Mouse (Mus musculus) heart, adult 2 months (tissue): ENCODE measurements around the gene 4930404N11Rik. TPM values are rescaled to one million over a fixed set of nuclear protein-coding genes. Genes with fewer than 3 reads are reported as not detected.
A peak's percentile ranks its signal among the peaks of the same experiment; 100 is the strongest.

Experiments
- DNase-seq, 2 experiments: peaks; one replicate each; pipeline ENCODE4 v3.0.0; 2021
- H3K27ac ChIP-seq: fragments of 200-600 bp; 2 replicates; pipeline ENCODE4 v1.8.1; 2022
- H3K27me3 ChIP-seq: fragments of 200-500 bp; 2 replicates; pipeline ENCODE4 v1.6.1; 2012; ENCODE audit warnings: mild to moderate bottlenecking, low read length, inconsistent platforms, mixed read lengths; ENCODE audit not compliant: control insufficient read depth, insufficient read depth
- H3K36me3 ChIP-seq: fragments of 200-500 bp; 2 replicates; pipeline ENCODE4 v1.6.1; 2012; ENCODE audit warnings: low read length, inconsistent platforms; ENCODE audit not compliant: control insufficient read depth, insufficient read depth
- H3K4me1 ChIP-seq: fragments of 200-500 bp; 2 replicates; pipeline ENCODE4 v1.6.1; 2011; ENCODE audit warnings: low read length; ENCODE audit not compliant: control insufficient read depth, insufficient read depth
- H3K4me3 ChIP-seq: fragments of 200-600 bp; 2 replicates; pipeline ENCODE4 v1.8.1; 2022
- H3K79me2 ChIP-seq: fragments of 200-500 bp; replicated peaks from 2 replicates; pipeline ENCODE4 v1.6.1; 2012; ENCODE audit warnings: mild to moderate bottlenecking, inconsistent platforms, low read length, moderate library complexity, mixed read lengths; ENCODE audit not compliant: control insufficient read depth, insufficient read depth
- H3K9ac ChIP-seq: fragments of 200-500 bp; 2 replicates; pipeline ENCODE4 v1.6.1; 2012; ENCODE audit warnings: low read depth, mild to moderate bottlenecking, control low read depth, inconsistent platforms, low read length, mixed read lengths
- CTCF ChIP-seq: fragments of 200-600 bp; IDR thresholded peaks from 2 replicates; pipeline ENCODE4 v1.8.1; 2022; ENCODE audit warnings: antibody characterized with exemption, mild to moderate bottlenecking, moderate library complexity
- EP300 ChIP-seq: fragments of 200-500 bp; IDR thresholded peaks from 2 replicates; pipeline ENCODE4 v1.6.1; 2011; ENCODE audit warnings: low read depth, low read length, control low read depth; ENCODE audit not compliant: insufficient read depth
- POLR2A ChIP-seq: fragments of 200-500 bp; IDR thresholded peaks from 2 replicates; pipeline ENCODE4 v1.6.1; 2011; ENCODE audit warnings: mild to moderate bottlenecking, low read depth, low read length, control low read depth; ENCODE audit not compliant: insufficient read depth
- WGBS: fragments of 180-500 bp; shearing (Covaris S2); methylation state at CpG from one replicate; pipeline ENCODE4 v1.1.7; 2018; 5-methylcytosine and 5-hydroxymethylcytosine counted together
- intact Hi-C: fragments of 180-260 bp; cut with DNase I; formaldehyde crosslinking; loops from one replicate; pipeline ENCODE4 v1.15.1; 2025
- polyA plus RNA-seq: library from polyadenylated mRNA; depleted of rRNA; stranded (reverse); fragments of >200 nt; gene quantifications from 2 replicates; pipeline ENCODE4 v1.2.3, GENCODE M21; 2012
- total RNA-seq, 2 experiments: library from RNA; stranded (reverse); gene quantifications; 2 replicates each; pipeline ENCODE4 v1.2.3; 2021

The 4930404N11Rik gene
- total and polyA plus RNA-seq, 3 experiments, result 0.64 to 1.2 (median 1.1) TPM

DNA sequence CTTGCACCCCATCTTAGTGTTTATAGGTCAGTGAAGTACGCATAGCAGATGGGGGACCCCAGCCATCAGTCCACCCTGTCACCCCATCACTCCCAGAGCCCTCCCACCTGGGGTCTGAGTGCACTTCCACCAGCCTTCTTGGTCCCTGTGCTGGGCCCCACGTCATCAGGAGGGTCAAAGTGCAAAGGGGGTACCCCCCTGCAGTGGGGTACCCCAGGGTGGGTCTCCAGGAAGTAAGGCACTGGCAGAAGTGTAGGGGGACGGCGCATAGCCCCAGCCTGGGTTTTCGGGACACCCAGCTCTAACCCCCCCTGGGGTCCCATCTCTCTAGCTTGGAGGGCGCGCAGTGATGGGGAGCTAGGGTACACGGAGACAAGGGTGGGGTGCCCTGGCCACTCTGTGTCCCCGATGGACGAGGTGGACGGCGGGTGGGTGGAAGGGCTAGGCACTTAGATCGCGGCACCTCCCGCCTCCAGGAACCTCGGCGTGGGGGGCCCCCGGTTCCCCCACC is 34.2 kb upstream of the 4930404N11Rik start:
- H3K27ac ChIP-seq, result no peak overlapping the region
- intact Hi-C loops, result no loop called here
- H3K9ac ChIP-seq, result no peak overlapping the region
- peaks cover 13% of the 10 kb centered on the region for H3K4me1 ChIP-seq
- H3K79me2 ChIP-seq, result no peaks in the 10 kb centered on the region
- H3K36me3 ChIP-seq, result no peaks in the 10 kb centered on the region; the same call in 1 of the 2 replicates
- H3K4me3 ChIP-seq, result no peak overlapping the region
- no peaks in the 10 kb centered on the region for H3K27me3 ChIP-seq
- WGBS, result 84% methylated on average over 18 of the region's 18 CpGs
- TF ChIP-seq EP300, result no peak
- TF ChIP-seq CTCF, result no peak
- TF ChIP-seq POLR2A, result no peak
- DNase-seq, result no peak

GRCm38 (mm10) chr10:81399296-81399695 is 33.7 kb upstream of the 4930404N11Rik start:
- 88% methylated on average over 5 of the region's 5 CpGs for WGBS
- H3K9ac ChIP-seq, result no peak overlapping the region
- no peak for DNase-seq

GRCm38 (mm10) chr10:81396749-81397148 is 31.1 kb upstream of the 4930404N11Rik start:
- TF ChIP-seq POLR2A (no peak), CTCF (no peak), EP300 (0 out of 2 replicates have a peak, but pooled peaks have one; percentile 5)
- H3K9ac ChIP-seq, result no peak overlapping the region
- H3K79me2 ChIP-seq, result no peaks in the 10 kb centered on the region
- H3K27ac ChIP-seq, result no peak overlapping the region
- H3K36me3 ChIP-seq, result no peaks in the 10 kb centered on the region
- H3K27me3 ChIP-seq, result no peaks in the 10 kb centered on the region
- no peak for DNase-seq
- intact Hi-C loops, result no loop called here
- 81% methylated on average over 5 of the region's 5 CpGs for WGBS
- no peak overlapping the region for H3K4me3 ChIP-seq
- peaks cover 11% of the 10 kb centered on the region for H3K4me1 ChIP-seq

More at GRCm38 (mm10) chr10:81399296-81399695, 33.7 kb upstream of the 4930404N11Rik start:
- H3K4me3 ChIP-seq, result no peak overlapping the region
- no peak overlapping the region for H3K27ac ChIP-seq
- H3K79me2 ChIP-seq, result no peaks in the 10 kb centered on the region
- no peak for TF ChIP-seq CTCF
- H3K36me3 ChIP-seq, result no peaks in the 10 kb centered on the region
- H3K27me3 ChIP-seq, result no peaks in the 10 kb centered on the region
- peaks cover 11% of the 10 kb centered on the region for H3K4me1 ChIP-seq
- intact Hi-C loops, result no loop called here

DNA sequence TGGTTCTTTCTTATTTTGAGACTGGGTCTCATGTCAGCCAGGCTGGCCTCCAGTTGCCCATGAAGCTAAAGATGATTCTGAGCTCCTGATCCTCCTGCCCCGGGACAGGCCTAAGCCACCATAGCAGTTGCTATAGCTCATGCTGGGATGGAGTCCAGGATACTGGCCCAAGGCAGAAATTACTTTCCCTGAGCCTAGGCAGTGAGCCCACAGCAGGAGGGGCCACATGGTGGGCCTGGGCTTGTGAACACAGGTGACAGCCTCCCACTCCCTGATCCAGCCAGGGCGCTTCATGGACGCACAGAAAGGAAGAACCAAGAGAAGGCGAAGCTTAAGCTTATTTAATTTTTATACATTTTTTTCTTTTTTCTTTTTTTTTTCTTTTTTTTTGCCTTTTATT is 30.2 kb upstream of the 4930404N11Rik start:
- 87% methylated on average over 4 of the region's 4 CpGs for WGBS
- H3K9ac ChIP-seq, result no peak overlapping the region
- peaks cover 4% of the 10 kb centered on the region for H3K4me1 ChIP-seq
- H3K27me3 ChIP-seq, result no peaks in the 10 kb centered on the region
- no peaks in the 10 kb centered on the region for H3K79me2 ChIP-seq
- H3K4me3 ChIP-seq, result no peak overlapping the region
- intact Hi-C loops, result loop anchor here (1.0 kb wide), 1 partner anchor 54 kb away; no protein-coding TSS in a partner anchor
- H3K27ac ChIP-seq, result no peak overlapping the region
- no peaks in the 10 kb centered on the region for H3K36me3 ChIP-seq
- TF ChIP-seq EP300 (no peak), POLR2A (no peak), CTCF (no peak)
- no peak for DNase-seq

GRCm38 (mm10) chr10:81395127-81395526 is 29.5 kb upstream of the 4930404N11Rik start:
- H3K4me3 ChIP-seq, result no peak overlapping the region
- intact Hi-C loops, result loop anchor here (1.0 kb wide), 1 partner anchor 55 kb away; no protein-coding TSS in a partner anchor
- peak; percentile 69 to 85 for DNase-seq
- H3K27ac ChIP-seq, result no peak overlapping the region
- TF ChIP-seq CTCF, result peak; percentile 94
- TF ChIP-seq EP300, result peak; percentile 79
- no peak for TF ChIP-seq POLR2A
- peaks cover 3% of the 10 kb centered on the region for H3K4me1 ChIP-seq
- WGBS, result 8% methylated on average over 5 of the region's 5 CpGs
- no peaks in the 10 kb centered on the region for H3K27me3 ChIP-seq
- no peak overlapping the region for H3K9ac ChIP-seq
- H3K36me3 ChIP-seq, result no peaks in the 10 kb centered on the region
- H3K79me2 ChIP-seq, result no peaks in the 10 kb centered on the region

GRCm38 (mm10) chr10:81393456-81394063 is 27.9 kb upstream of the 4930404N11Rik start:
- intact Hi-C loops, result no loop called here
- WGBS, result 7% methylated on average over 19 of the region's 19 CpGs
- TF ChIP-seq EP300 (no peak), POLR2A (peak; percentile 34; the same call in 1 of the 2 replicates)
- peak; percentile 54 to 68 for DNase-seq
- Histone ChIP-seq H3K27ac (peak overlapping the region; percentile 64), H3K36me3 (no peaks in the 10 kb centered on the region), H3K79me2 (no peaks in the 10 kb centered on the region), H3K4me3 (peak overlapping the region; percentile 33), H3K4me1 (peaks cover 5% of the 10 kb centered on the region), H3K9ac (peak overlapping the region; percentile 53), H3K27me3 (no peaks in the 10 kb centered on the region)
